11 mouse cellular contexts compared by ENCODE assay signal in the genomic region with DNA sequence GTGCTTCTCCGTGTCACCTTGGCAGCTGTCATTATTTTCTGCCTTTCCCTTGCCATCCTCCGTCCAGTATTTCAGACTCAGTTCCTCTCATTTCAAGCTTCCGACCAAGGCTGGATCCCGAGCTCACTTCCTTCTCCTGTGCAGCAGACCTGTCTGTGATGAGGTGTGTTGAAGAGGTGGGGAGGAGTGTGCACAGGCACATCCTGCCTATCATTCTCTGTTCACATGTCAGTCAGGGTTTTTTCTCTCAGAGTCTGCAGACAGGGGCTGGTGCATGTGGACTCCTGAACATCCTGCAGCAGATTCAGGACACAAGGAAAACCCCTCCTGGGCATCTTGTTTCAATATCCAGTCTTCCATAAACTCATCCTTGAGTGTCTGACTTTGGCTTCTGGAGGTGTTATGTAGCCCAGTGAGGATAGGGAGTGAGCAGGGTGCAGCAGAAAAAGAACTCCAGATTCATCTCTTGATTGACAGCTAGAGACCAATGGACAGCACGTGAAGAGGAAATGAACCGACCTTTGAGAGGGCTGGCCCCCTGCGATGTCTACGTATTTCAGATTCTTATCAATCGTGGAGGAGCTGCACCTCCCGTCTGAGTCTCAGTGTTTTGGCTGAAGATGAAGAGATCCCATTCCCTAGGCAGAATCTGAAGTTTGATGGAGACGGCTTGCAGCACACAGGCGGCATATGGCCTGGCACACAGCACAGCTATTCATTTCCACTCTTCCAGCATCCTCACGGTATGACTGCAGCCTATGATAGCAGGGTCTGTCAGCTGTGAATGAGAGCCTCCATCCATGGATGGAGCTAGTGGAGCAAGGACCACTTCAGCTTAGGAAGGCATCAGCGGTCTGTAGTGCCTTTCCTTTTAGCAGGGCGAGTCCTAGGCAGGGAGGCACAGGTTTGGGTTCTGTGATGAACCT.
DNase-seq lines count a peak whose midpoint lies in the region; ATAC-seq and TF ChIP-seq lines count a peak whose summit lies in the region.
"Had no signal": no experiment of that assay in that cellular context is flagged by ENCODE, and none has a peak within 500 bp of the region (broad histone marks: within the 10 kb centered on the region; RNA-seq: fewer than 3 reads in every experiment).

No protein-coding gene starts in this region.

- no peaks in the 10 kb centered on the region for H3K36me3 ChIP-seq in hindbrain, embryonic 14.5 days (replicated peaks; ENCODE audit: control insufficient read depth, insufficient read depth)
- H3K36me3 ChIP-seq in hindbrain, embryonic 11.5 days (ENCODE audit: control insufficient read depth, insufficient read depth, low read length), result no peaks in the 10 kb centered on the region

- DNase-seq in hindbrain, embryonic 14.5 days (ENCODE audit: low spot score), result no peak
- DNase-seq in hindbrain, embryonic 11.5 days (ENCODE audit: low spot score), result no peak
- peak; percentile 58 for DNase-seq in CD4-positive helper T cell, adult 2 months (ENCODE audit: low read depth, low spot score)
- DNase-seq in T-cell, adult 2 months (ENCODE audit: low spot score), result peak; percentile 35
- peak; percentile 26 to 32 for DNase-seq in layer of hippocampus, adult 2 months (ENCODE audit: low spot score in 2 of 2)
- no peak for DNase-seq in retina, postnatal 1 day
- DNase-seq in c-Kit-positive CD71-positive TER-119-positive erythroid progenitor cells, embryonic 14.5 days (ENCODE audit: low spot score), result no peak
- DNase-seq: adrenal gland, postnatal 10 days; kidney, adult 9 months; liver, postnatal 0 days; thymus, adult 2 months had no signal

- peaks cover 11% of the 10 kb centered on the region for H3K4me1 ChIP-seq in hindbrain, embryonic 14.5 days (replicated peaks; ENCODE audit: control insufficient read depth, insufficient read depth, low read length)
- no peaks in the 10 kb centered on the region for H3K4me1 ChIP-seq in hindbrain, embryonic 11.5 days (replicated peaks; ENCODE audit: control insufficient read depth, insufficient read depth, low read length)

- 74% methylated on average over 15 of the region's 15 CpGs for WGBS in hindbrain, embryonic 14.5 days
- WGBS in hindbrain, embryonic 11.5 days, result 85% methylated on average over 15 of the region's 15 CpGs

- ATAC-seq in hindbrain, embryonic 14.5 days (ENCODE audit: low FRiP score), result peak; percentile 27; the same call in 1 of the 2 replicates
- ATAC-seq in hindbrain, embryonic 11.5 days (ENCODE audit: low FRiP score), result no peak
- ATAC-seq: liver, postnatal 0 days had no signal

- H3K4me3 ChIP-seq in hindbrain, embryonic 14.5 days (replicated peaks; ENCODE audit: low read length), result no peak overlapping the region
- H3K4me3 ChIP-seq in hindbrain, embryonic 11.5 days (ENCODE audit: low read depth, low read length), result no peak overlapping the region
- peak overlapping the region; percentile 33; the same call in 1 of the 2 replicates for H3K4me3 ChIP-seq in layer of hippocampus, adult 2 months

- no peaks in the 10 kb centered on the region for H3K27me3 ChIP-seq in hindbrain, embryonic 14.5 days (ENCODE audit: control insufficient read depth, insufficient read depth, low read length)
- H3K27me3 ChIP-seq in hindbrain, embryonic 11.5 days (ENCODE audit: control insufficient read depth, insufficient read depth, low read length), result no peaks in the 10 kb centered on the region

- no peak for TF ChIP-seq CTCF in layer of hippocampus, adult 2 months (conservative IDR thresholded peaks at IDR 0.05)

- peak overlapping the region; percentile 70 for H3K27ac ChIP-seq in hindbrain, embryonic 14.5 days
- no peak overlapping the region for H3K27ac ChIP-seq in hindbrain, embryonic 11.5 days (ENCODE audit: low read depth, low read length)
- peak overlapping the region; percentile 95 for H3K27ac ChIP-seq in layer of hippocampus, adult 2 months

- H3K4me2 ChIP-seq in hindbrain, embryonic 14.5 days (replicated peaks), result no peak overlapping the region
- H3K4me2 ChIP-seq in hindbrain, embryonic 11.5 days (replicated peaks; ENCODE audit: low read depth, low read length), result no peak overlapping the region

- H3K9ac ChIP-seq in hindbrain, embryonic 14.5 days, result no peak overlapping the region
- H3K9ac ChIP-seq in hindbrain, embryonic 11.5 days (ENCODE audit: low read depth, low read length), result no peak overlapping the region
- H3K9ac ChIP-seq: liver, postnatal 0 days had no signal

- no peaks in the 10 kb centered on the region for H3K9me3 ChIP-seq in hindbrain, embryonic 14.5 days (ENCODE audit: control insufficient read depth, low read length)
- no peaks in the 10 kb centered on the region for H3K9me3 ChIP-seq in hindbrain, embryonic 11.5 days (ENCODE audit: control insufficient read depth, low read length)

Comparison
In these comparisons a context has a peak if more than half of its experiments do, and no peak if none do; other contexts are left out.
1. DNase-seq: peak in CD4-positive helper T cell, adult 2 months (single experiment), T-cell, adult 2 months (single experiment) and layer of hippocampus, adult 2 months (2 of 2); none in hindbrain, embryonic 14.5 days (single experiment), hindbrain, embryonic 11.5 days (single experiment), retina, postnatal 1 day (single experiment) and c-Kit-positive CD71-positive TER-119-positive erythroid progenitor cells, embryonic 14.5 days (single experiment).